Mouse (Mus musculus): ENCODE data around the gene Diras2. TPM values are rescaled to one million over a fixed set of nuclear protein-coding genes. Genes with fewer than 3 reads are reported as not detected.
A peak's percentile ranks its signal among the peaks of the same experiment; 100 is the strongest.

Gene Diras2
- polyA plus RNA-seq, 1 experiment from 2014 or later, result 5.2 TPM

DNA sequence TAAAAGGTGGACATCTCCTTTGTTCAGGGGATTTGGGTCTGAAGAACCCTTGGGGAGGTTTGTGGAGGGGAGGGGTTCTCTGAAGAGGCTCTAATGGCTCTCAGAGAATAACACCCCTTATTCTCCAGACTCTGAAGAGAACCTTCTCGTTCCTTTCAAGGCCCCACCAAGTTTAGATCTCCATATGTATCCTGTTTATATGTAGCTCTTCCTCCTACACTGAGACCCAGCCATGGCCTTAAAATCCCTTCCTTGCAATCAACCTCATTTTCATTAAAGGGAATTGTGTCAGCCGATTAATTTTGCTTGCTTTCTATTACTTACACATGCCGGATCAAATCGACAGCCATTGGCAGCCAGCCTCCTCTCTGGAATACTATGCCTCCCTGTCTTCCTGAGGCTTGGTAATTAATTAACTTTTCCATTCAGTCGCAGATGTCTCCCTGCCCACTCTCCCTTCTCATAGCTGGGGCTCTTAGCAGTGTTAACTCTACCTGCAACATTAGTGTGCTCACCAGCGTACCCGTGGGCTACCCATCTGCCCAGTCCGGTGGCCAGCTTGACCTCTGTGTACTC is 38.2 kb upstream of the Diras2 start:
- no peak for ATAC-seq (replicated peaks)
- H3K9ac ChIP-seq, result no peak overlapping the region
- no peaks in the 10 kb centered on the region for H3K4me1 ChIP-seq
- no peak overlapping the region for H3K4me2 ChIP-seq
- no peaks in the 10 kb centered on the region for H3K36me3 ChIP-seq (replicated peaks)
- no peak overlapping the region for H3K27ac ChIP-seq
- WGBS, result 66% methylated on average over 8 of the region's 8 CpGs
- no peak overlapping the region for H3K4me3 ChIP-seq
- 0 out of 2 replicates have a peak, but pooled peaks cover under 1% of the 10 kb centered on the region for H3K27me3 ChIP-seq (replicated peaks)
- no peaks in the 10 kb centered on the region for H3K9me3 ChIP-seq

DNA sequence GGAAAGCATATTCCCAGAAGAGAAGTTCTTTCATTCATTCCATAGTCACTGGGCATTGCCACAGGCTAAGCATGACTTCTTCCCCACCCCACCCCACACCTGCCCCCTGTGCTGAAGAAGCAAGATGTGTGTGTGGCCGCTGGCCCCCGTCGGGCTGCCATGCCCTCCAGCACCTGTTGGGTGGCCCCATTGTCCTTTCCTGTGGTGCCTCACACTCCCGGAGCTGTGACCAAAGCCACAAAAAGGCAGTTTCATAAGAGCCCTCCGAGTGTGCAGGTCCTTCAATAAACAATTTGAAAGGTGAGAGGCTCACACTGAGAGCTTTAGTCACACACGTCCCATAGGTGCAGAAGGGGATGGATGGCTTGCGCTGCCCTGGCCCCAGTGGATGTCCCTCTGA is 35.7 kb upstream of the Diras2 start:
- Histone ChIP-seq H3K4me2 (no peak overlapping the region), H3K36me3 (replicated peaks) (no peaks in the 10 kb centered on the region), H3K4me3 (no peak overlapping the region), H3K27ac (no peak overlapping the region), H3K27me3 (replicated peaks) (no peaks in the 10 kb centered on the region), H3K4me1 (peaks cover 8% of the 10 kb centered on the region), H3K9me3 (no peaks in the 10 kb centered on the region), H3K9ac (no peak overlapping the region)
- WGBS, result 78% methylated on average over 7 of the region's 7 CpGs
- no peak for ATAC-seq (replicated peaks)

DNA sequence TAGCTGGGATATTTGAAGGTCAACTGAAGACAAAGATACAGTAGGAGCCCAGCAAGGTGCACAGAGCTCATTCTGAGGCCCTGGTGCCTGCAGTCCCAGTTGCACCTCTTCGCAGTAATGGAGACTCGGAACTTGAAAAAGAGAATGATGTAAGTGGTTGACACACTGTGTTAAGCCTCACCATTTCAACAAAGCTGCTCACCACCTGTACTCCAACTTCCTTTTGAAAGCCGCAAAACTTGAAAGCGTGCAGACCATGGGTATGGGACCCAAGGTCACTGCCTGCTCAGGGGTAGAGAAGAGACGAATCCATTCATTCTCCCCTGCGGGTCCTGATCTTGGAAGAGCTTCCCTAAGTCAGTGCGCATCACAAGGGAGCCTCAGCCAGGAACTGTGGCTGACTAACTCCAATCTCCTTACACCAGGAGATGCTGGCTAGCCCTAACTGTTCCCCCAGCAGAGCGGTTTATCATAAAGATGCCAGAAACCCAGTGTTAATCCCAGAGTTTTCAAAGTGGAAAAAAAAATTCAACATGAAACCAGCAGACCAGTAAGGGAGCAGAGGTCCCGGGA is 35.2 kb upstream of the Diras2 start:
- WGBS, result 92% methylated on average over 9 of the region's 9 CpGs
- no peak overlapping the region for H3K4me3 ChIP-seq
- no peak overlapping the region for H3K9ac ChIP-seq
- no peak overlapping the region for H3K4me2 ChIP-seq
- no peaks in the 10 kb centered on the region for H3K36me3 ChIP-seq (replicated peaks)
- no peak overlapping the region for H3K27ac ChIP-seq
- H3K4me1 ChIP-seq, result peaks cover 12% of the 10 kb centered on the region
- H3K27me3 ChIP-seq (replicated peaks), result no peaks in the 10 kb centered on the region
- no peak for ATAC-seq (replicated peaks)
- no peaks in the 10 kb centered on the region for H3K9me3 ChIP-seq

DNA sequence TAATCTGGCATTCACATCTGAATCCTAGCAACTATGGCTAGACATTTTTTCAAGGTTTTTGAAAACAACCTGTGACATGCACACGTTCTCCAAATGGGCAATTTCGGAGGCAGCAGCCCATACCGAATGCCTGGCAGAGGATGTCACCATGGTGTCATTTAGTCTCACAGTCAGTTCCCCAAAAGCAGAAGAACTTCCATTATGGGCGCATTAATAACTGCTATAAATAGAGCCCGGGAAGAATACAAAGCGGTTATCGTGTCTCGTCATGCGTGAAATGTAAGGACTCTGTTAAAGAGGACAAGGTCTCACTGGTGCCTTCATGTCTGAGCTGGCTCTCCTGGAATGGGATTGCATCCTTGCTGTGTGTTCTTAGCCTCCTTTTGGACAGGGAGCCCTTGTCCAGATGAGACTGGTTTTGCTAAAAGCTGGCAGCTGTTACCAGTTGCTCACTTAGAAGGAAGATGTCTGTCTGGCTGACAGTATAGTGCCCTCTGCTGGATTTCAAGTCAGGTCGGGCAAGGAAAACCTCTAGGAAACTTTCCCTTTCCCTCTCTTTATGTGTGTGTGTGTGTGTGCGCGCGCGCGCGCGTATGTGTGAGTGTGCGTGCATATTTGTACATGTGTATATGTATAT is 34.1 kb upstream of the Diras2 start:
- 74% methylated on average over 18 of the region's 18 CpGs for WGBS
- Histone ChIP-seq H3K36me3 (replicated peaks) (no peaks in the 10 kb centered on the region), H3K4me1 (peaks cover 12% of the 10 kb centered on the region), H3K27ac (no peak overlapping the region), H3K4me3 (no peak overlapping the region), H3K27me3 (replicated peaks) (no peaks in the 10 kb centered on the region), H3K9me3 (no peaks in the 10 kb centered on the region), H3K4me2 (no peak overlapping the region), H3K9ac (no peak overlapping the region)
- ATAC-seq (replicated peaks), result 0 out of 2 replicates have a peak, but pooled peaks have one; percentile 17

DNA sequence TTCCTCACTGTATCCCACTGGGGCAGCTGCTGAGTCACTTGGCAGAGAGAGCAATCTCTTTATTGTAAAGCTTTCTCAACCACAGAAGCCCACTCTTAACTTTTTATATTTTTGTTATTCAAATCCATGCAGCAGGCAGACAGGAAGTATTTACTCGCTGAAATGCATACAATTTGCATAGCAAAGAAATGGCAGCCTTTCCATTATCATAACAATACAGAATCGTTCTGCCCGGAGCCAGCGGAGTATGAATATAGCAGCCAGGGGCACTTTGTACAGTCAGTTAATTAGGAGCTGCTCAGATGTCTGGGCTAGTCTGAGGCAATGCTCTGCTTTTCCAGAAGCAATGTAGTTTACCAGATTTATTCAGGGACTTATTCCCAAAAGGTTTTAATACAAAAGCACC is 31.1 kb upstream of the Diras2 start:
- Histone ChIP-seq H3K4me2 (no peak overlapping the region), H3K4me3 (no peak overlapping the region), H3K27ac (0 out of 2 replicates have a peak overlapping the region, but pooled peaks have one; percentile 37), H3K36me3 (replicated peaks) (no peaks in the 10 kb centered on the region), H3K4me1 (peaks cover 12% of the 10 kb centered on the region), H3K9me3 (no peaks in the 10 kb centered on the region), H3K27me3 (replicated peaks) (no peaks in the 10 kb centered on the region), H3K9ac (no peak overlapping the region)
- peak; percentile 89 for ATAC-seq (replicated peaks)
- WGBS, result 8% methylated on average over 4 of the region's 4 CpGs

DNA sequence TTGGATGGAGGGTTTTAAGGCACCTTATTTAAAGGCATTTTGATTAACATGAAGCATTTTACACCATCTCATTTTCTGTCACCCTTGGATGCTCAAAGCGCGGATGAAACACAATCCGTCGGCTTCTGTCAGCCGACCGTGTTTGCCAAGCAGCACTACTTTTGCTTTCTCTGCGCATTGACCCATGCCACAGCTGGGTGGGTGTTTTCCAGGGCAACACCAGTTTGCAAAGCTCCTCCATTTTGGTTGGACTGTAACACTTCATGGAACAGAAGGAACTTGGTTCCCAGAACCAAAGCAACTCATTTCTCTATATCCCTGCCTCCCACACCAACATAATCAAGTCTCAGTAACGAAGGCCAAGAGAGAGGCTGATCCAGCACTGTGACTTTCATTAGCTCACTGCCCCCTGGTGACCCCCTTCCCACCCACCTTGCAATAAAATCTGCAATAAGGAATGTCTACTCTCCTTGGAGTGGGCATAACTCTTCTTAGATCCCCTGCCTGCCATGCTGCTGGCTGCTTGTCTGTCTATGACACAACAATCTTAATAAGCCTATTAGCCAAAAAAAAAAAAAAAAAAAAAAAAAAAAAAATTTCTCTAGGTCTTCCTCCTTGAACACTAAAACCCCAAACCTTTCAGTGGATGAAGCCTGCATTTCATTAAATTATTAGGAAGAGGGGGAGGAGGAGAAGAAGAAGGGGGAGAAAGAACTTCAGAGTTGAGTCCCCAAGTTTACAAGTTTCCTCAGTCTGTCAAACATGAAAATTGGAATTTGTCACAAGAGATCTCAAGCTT is 30.5 kb upstream of the Diras2 start:
- Histone ChIP-seq H3K36me3 (replicated peaks) (no peaks in the 10 kb centered on the region), H3K4me1 (peaks cover 12% of the 10 kb centered on the region), H3K4me3 (no peak overlapping the region), H3K4me2 (no peak overlapping the region), H3K9ac (no peak overlapping the region), H3K9me3 (no peaks in the 10 kb centered on the region), H3K27ac (no peak overlapping the region), H3K27me3 (replicated peaks) (no peaks in the 10 kb centered on the region)
- ATAC-seq (replicated peaks), result no peak
- WGBS, result 74% methylated on average over 8 of the region's 8 CpGs

DNA sequence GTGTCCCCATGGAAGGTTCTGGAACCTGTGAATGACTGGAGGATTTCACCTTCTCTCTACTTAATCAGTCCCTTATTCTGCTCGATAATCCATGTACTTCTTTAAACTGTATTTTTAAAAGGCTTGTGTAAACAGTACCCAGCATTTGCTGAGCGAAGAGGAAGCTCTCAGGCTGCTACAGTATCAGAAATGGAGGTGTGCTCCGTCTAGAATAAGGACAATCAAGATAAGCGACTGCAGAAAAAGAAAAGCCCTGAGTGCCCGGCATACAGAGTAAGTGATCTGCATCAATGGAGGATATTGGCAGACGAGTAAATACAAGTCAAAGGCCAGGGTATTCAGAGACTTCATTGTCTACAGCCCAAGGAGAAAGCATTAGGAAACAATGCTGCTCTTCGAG is 26.3 kb upstream of the Diras2 start:
- Histone ChIP-seq H3K9me3 (no peaks in the 10 kb centered on the region), H3K9ac (no peak overlapping the region), H3K4me1 (peaks cover 10% of the 10 kb centered on the region), H3K36me3 (replicated peaks) (no peaks in the 10 kb centered on the region), H3K27ac (no peak overlapping the region), H3K27me3 (replicated peaks) (no peaks in the 10 kb centered on the region), H3K4me3 (no peak overlapping the region), H3K4me2 (no peak overlapping the region)
- WGBS, result 57% methylated on average over 7 of the region's 7 CpGs
- no peak for ATAC-seq (replicated peaks)

DNA sequence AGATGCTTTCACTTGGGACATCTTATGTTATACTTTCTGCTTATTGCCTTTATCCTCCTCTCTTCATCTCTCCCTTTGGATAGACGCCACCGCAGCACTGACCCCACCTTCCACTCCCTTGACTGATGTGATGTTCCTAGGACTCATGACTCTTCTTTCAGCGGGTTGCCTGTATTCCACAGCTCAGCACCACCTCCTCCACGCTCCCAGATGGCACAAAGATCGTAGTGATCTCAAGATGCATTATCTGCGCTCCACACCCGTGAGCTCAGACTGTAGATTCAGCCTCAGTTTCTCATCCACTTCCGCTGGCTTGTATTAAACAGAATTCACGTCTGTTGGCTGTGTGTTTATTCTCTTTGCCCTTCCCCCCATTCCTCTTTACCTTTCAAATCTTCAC is 23.6 kb upstream of the Diras2 start:
- H3K4me2 ChIP-seq, result no peak overlapping the region
- no peaks in the 10 kb centered on the region for H3K27me3 ChIP-seq (replicated peaks)
- H3K27ac ChIP-seq, result no peak overlapping the region
- no peaks in the 10 kb centered on the region for H3K36me3 ChIP-seq (replicated peaks)
- H3K4me1 ChIP-seq, result no peaks in the 10 kb centered on the region
- WGBS, result 93% methylated on average over 9 of the region's 9 CpGs
- no peak for ATAC-seq (replicated peaks)
- H3K9ac ChIP-seq, result no peak overlapping the region
- H3K9me3 ChIP-seq, result no peaks in the 10 kb centered on the region
- no peak overlapping the region for H3K4me3 ChIP-seq

DNA sequence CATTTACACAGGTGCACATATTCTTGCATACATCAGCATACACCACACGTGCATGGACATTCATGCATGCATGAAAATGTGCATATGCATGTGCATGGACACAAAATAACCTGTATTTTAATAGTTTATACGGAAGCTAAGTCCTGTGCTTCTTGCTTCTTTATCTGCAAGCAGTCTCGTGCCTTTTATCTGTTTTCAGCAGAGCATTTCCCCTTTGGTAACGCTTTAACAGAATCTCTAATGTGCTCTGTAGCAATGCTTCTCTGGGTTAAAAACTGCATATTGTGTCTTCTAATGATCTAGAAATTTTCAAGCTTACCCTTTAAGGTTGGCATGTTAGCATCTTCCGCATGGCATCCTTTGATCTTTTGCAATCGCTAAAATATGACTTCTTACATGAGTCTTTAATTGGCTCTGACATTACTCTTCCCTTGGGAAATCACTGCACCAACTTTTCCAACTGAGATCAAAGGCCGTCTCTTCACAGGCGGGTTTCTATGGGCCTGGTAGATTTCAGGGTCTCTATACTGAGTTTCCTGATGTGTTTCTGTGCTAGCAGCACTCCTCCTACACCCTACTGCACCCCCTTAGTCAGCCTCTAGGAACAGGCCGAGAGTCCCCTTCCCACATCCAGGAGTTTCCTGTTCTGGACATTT is 21.9 kb upstream of the Diras2 start:
- ATAC-seq (replicated peaks), result peak; percentile 71
- WGBS, result 53% methylated on average over 9 of the region's 9 CpGs
- peak overlapping the region; percentile 42 for H3K27ac ChIP-seq

DNA sequence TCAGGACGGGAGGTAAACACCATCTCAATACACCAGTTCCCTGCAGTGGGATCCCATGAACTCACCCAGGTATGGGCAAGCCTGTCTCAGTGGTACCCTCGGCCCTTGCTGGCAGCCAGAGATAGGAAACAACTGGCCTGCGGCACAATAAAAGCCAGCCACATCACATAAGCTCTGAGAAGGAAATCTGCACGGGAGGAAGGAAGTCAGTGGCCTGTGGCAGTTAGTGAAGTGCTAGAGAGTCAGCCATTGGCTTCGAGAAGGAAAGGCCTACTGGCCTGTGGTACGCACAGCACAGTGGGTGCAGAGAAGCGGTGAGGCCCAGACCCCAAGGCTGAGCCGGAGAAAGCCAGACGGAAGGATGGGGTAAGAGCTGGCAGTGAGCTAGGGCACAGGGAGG is 20.2 kb upstream of the Diras2 start:
- no peak overlapping the region for H3K27ac ChIP-seq
- WGBS, result 86% methylated on average over 9 of the region's 9 CpGs
- H3K27me3 ChIP-seq (replicated peaks), result no peaks in the 10 kb centered on the region
- no peak overlapping the region for H3K4me2 ChIP-seq
- no peak overlapping the region for H3K4me3 ChIP-seq
- H3K4me1 ChIP-seq, result no peaks in the 10 kb centered on the region
- ATAC-seq (replicated peaks), result no peak
- no peaks in the 10 kb centered on the region for H3K36me3 ChIP-seq (replicated peaks)
- H3K9me3 ChIP-seq, result no peaks in the 10 kb centered on the region
- H3K9ac ChIP-seq, result no peak overlapping the region

More for the DNA sequence above, 21.9 kb upstream of the Diras2 start:
- Histone ChIP-seq H3K4me2 (no peak overlapping the region), H3K27me3 (replicated peaks) (no peaks in the 10 kb centered on the region), H3K9me3 (no peaks in the 10 kb centered on the region), H3K4me1 (no peaks in the 10 kb centered on the region), H3K36me3 (replicated peaks) (no peaks in the 10 kb centered on the region), H3K4me3 (no peak overlapping the region), H3K9ac (no peak overlapping the region)

DNA sequence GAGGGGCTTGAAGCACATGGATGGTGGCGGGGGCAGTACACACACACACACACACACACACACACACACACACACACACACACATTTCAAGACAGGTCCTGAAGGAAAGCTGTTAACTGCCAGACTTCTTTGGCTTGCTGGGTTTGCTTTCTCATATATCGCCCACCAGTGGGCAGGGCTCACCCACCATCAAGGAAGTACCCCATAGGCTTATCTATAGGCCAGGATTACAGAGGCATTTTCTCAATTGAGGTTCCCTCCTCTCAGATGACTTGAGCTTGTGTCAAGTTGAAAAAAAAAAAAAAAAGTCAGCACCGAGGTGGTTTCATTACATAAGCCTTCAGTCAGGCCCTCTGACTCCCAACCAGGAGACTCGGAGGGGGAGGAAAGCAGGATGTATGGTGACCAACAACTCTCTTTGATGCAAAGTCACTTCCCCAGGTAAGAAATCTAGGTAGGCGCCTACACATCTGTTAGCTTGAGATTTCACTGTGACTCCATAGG is 19.7 kb upstream of the Diras2 start:
- no peaks in the 10 kb centered on the region for H3K36me3 ChIP-seq (replicated peaks)
- ATAC-seq (replicated peaks), result no peak
- H3K4me2 ChIP-seq, result no peak overlapping the region
- no peak overlapping the region for H3K27ac ChIP-seq
- no peaks in the 10 kb centered on the region for H3K4me1 ChIP-seq
- no peak overlapping the region for H3K9ac ChIP-seq
- WGBS, result 88% methylated on average over 5 of the region's 5 CpGs
- H3K9me3 ChIP-seq, result no peaks in the 10 kb centered on the region
- H3K4me3 ChIP-seq, result no peak overlapping the region
- no peaks in the 10 kb centered on the region for H3K27me3 ChIP-seq (replicated peaks)

DNA sequence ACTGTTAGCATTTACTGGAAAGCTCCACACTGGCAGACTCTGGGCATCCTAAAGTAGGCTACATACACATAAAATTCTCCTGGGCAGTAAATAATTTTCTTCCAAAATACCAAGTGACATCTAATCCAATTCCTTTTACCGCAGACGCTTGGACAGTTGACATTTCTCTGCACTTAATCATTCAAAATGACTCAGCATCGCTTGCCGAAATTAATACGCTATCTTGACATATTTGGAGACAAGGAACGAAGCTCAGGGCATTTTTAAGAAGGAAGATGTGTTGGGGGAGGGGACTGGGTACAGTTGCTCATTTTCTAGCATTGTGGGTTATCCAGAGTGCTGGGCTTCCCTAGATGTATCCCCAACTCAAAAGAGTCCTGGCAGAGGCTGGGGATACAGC is 15.2 kb upstream of the Diras2 start:
- ATAC-seq (replicated peaks), result no peak
- WGBS, result 75% methylated on average over 6 of the region's 6 CpGs

More for the DNA sequence above, 15.2 kb upstream of the Diras2 start:
- no peaks in the 10 kb centered on the region for H3K36me3 ChIP-seq (replicated peaks)
- no peak overlapping the region for H3K27ac ChIP-seq
- H3K4me2 ChIP-seq, result no peak overlapping the region
- H3K9ac ChIP-seq, result no peak overlapping the region
- no peaks in the 10 kb centered on the region for H3K9me3 ChIP-seq
- H3K4me3 ChIP-seq, result no peak overlapping the region
- peaks cover 8% of the 10 kb centered on the region; the same call in 1 of the 2 replicates for H3K4me1 ChIP-seq
- H3K27me3 ChIP-seq (replicated peaks), result no peaks in the 10 kb centered on the region
